Mouse (Mus musculus) forebrain, embryonic 14.5 days (tissue): ENCODE measurements around the gene Ucp2. TPM values are rescaled to one million over a fixed set of nuclear protein-coding genes. Genes with fewer than 3 reads are reported as not detected.

ENCODE experiments used
- ATAC-seq: fragments of 200-750 bp; cut with Nextera tagmentation; 2 replicates; pipeline ENCODE4 v1.8.0; 2017; ENCODE audit warnings: mild to moderate bottlenecking, moderate library complexity
- DNase-seq: peaks from one replicate; pipeline ENCODE4 v3.0.0-alpha.2; 2015; ENCODE audit warnings: low spot score
- H3K27ac ChIP-seq: fragments of 300-500 bp; sonication (generic); 2 replicates; pipeline ENCODE4 v1.5.1; 2014; ENCODE audit warnings: low read depth, mild to moderate bottlenecking, control low read depth, low read length, moderate library complexity
- H3K27me3 ChIP-seq: fragments of 300-500 bp; sonication (generic); replicated peaks from 2 replicates; pipeline ENCODE4 v1.6.1; 2014; ENCODE audit warnings: low read length, control low read depth, mixed read lengths; ENCODE audit not compliant: control insufficient read depth, insufficient read depth
- H3K36me3 ChIP-seq: fragments of 300-500 bp; sonication (generic); 2 replicates; pipeline ENCODE4 v1.6.1; 2014; ENCODE audit warnings: low read length, control low read depth; ENCODE audit not compliant: control insufficient read depth, insufficient read depth
- H3K4me1 ChIP-seq: fragments of 300-500 bp; sonication (generic); 2 replicates; pipeline ENCODE4 v1.6.1; 2014; ENCODE audit warnings: antibody characterized with exemption, low read length, control low read depth; ENCODE audit not compliant: control insufficient read depth, insufficient read depth
- H3K4me2 ChIP-seq: fragments of 300-500 bp; sonication (generic); 2 replicates; pipeline ENCODE4 v1.6.1; 2014; ENCODE audit warnings: mild to moderate bottlenecking, control low read depth, low read length
- H3K4me3 ChIP-seq: fragments of 300-500 bp; sonication (generic); 2 replicates; pipeline ENCODE4 v1.5.1; 2014; ENCODE audit warnings: low read depth, low read length, control low read depth
- H3K9ac ChIP-seq: fragments of 300-500 bp; sonication (generic); 2 replicates; pipeline ENCODE4 v1.6.1; 2014; ENCODE audit warnings: mild to moderate bottlenecking, low read length, control low read depth, moderate library complexity
- H3K9me3 ChIP-seq: fragments of 300-500 bp; sonication (generic); replicated peaks from 2 replicates; pipeline ENCODE4 v1.6.1; 2016; ENCODE audit warnings: low read length, control low read depth, mixed read lengths; ENCODE audit not compliant: control insufficient read depth
- WGBS: fragments of 180-500 bp; shearing (Covaris S2); extraction: QIAGEN DNeasy Blood & Tissue Kit; methylation state at CpG from one replicate; pipeline ENCODE4 v1.1.7; 2014; 5-methylcytosine and 5-hydroxymethylcytosine counted together
- polyA plus RNA-seq: library from polyadenylated mRNA; unstranded; fragments of >200 nt; fragmentation: Nextera tagmentation; extraction: Ambion mirVana; gene quantifications from 2 replicates; pipeline ENCODE4 v1.2.1, GENCODE M21; 2014

Gene Ucp2
- 42.5 and 55.0 TPM in 2 replicates for polyA plus RNA-seq

- H3K36me3 ChIP-seq: no peaks in the 10 kb centered on the region
- H3K9ac ChIP-seq: peak within 1 kb of the TSS; percentile 51
- H3K9me3 ChIP-seq: no peaks in the 10 kb centered on the region
- no peaks in the 10 kb centered on the region for H3K27me3 ChIP-seq
- DNase-seq: peak; percentile 60
- peak; percentile 35; the same call in 1 of the 2 replicates for ATAC-seq
- peaks cover 23% of the 10 kb centered on the region; the same call in 1 of the 2 replicates for H3K4me1 ChIP-seq
- peak within 1 kb of the TSS; percentile 69 for H3K4me2 ChIP-seq
- H3K4me3 ChIP-seq: peak within 1 kb of the TSS; percentile 32
- WGBS: 1% methylated on average over 27 of the region's 27 CpGs
- H3K27ac ChIP-seq: no peak within 1 kb of the TSS
Measured at GRCm38 (mm10) chr7:100493117-100493483, at the start of gene Ucp2. Gene Ucp2, plus strand, starts transcription at chr7:100493337.

GRCm38 (mm10) chr7:100443728-100444127 is 49.4 kb upstream of the Ucp2 start:
- Histone ChIP-seq H3K4me2 (no peak overlapping the region), H3K4me1 (no peaks in the 10 kb centered on the region), H3K4me3 (no peak overlapping the region), H3K9me3 (no peaks in the 10 kb centered on the region), H3K36me3 (peaks cover 89% of the 10 kb centered on the region), H3K27me3 (no peaks in the 10 kb centered on the region), H3K27ac (no peak overlapping the region), H3K9ac (no peak overlapping the region)
- ATAC-seq: no peak
- WGBS: 91% methylated on average over 4 of the region's 4 CpGs
- no peak for DNase-seq

- ATAC-seq: no peak
- no peaks in the 10 kb centered on the region for H3K27me3 ChIP-seq
- no peak overlapping the region for H3K27ac ChIP-seq
- H3K36me3 ChIP-seq: peaks cover 91% of the 10 kb centered on the region
- H3K4me3 ChIP-seq: no peak overlapping the region
- H3K9ac ChIP-seq: no peak overlapping the region
- DNase-seq: no peak
- no peaks in the 10 kb centered on the region for H3K4me1 ChIP-seq
- 95% methylated on average over 5 of the region's 5 CpGs for WGBS
- no peaks in the 10 kb centered on the region for H3K9me3 ChIP-seq
- H3K4me2 ChIP-seq: no peak overlapping the region
Measured at GRCm38 (mm10) chr7:100446271-100446670, 46.9 kb upstream of the Ucp2 start.

- Histone ChIP-seq H3K27me3 (no peaks in the 10 kb centered on the region), H3K9me3 (no peaks in the 10 kb centered on the region), H3K4me1 (no peaks in the 10 kb centered on the region), H3K27ac (no peak overlapping the region), H3K4me3 (no peak overlapping the region), H3K9ac (no peak overlapping the region), H3K4me2 (no peak overlapping the region), H3K36me3 (peaks cover 92% of the 10 kb centered on the region)
- WGBS: 96% methylated on average over 12 of the region's 12 CpGs
- DNase-seq (no peak), ATAC-seq (no peak)
Measured at GRCm38 (mm10) chr7:100448530-100448929, 44.6 kb upstream of the Ucp2 start.

GRCm38 (mm10) chr7:100448985-100449384 is 44.2 kb upstream of the Ucp2 start:
- H3K4me3 ChIP-seq: no peak overlapping the region
- H3K27me3 ChIP-seq: no peaks in the 10 kb centered on the region
- ATAC-seq (no peak), DNase-seq (no peak)
- H3K36me3 ChIP-seq: peaks cover 92% of the 10 kb centered on the region
- no peak overlapping the region for H3K9ac ChIP-seq
- no peak overlapping the region for H3K4me2 ChIP-seq
- H3K27ac ChIP-seq: no peak overlapping the region
- H3K4me1 ChIP-seq: no peaks in the 10 kb centered on the region
- WGBS: 94% methylated on average over 3 of the region's 3 CpGs
- no peaks in the 10 kb centered on the region for H3K9me3 ChIP-seq

- Histone ChIP-seq H3K9me3 (no peaks in the 10 kb centered on the region), H3K9ac (no peak overlapping the region), H3K4me2 (no peak overlapping the region), H3K4me1 (no peaks in the 10 kb centered on the region), H3K4me3 (no peak overlapping the region), H3K27me3 (no peaks in the 10 kb centered on the region), H3K36me3 (peaks cover 82% of the 10 kb centered on the region), H3K27ac (no peak overlapping the region)
- DNase-seq (no peak), ATAC-seq (no peak)
- WGBS: 57% methylated on average over 1 of the region's 1 CpGs
Measured at GRCm38 (mm10) chr7:100458153-100458552, 35.0 kb upstream of the Ucp2 start.

- no peak for ATAC-seq
- Histone ChIP-seq H3K4me3 (no peak overlapping the region), H3K4me1 (no peaks in the 10 kb centered on the region), H3K4me2 (no peak overlapping the region), H3K27ac (no peak overlapping the region), H3K9ac (no peak overlapping the region), H3K27me3 (no peaks in the 10 kb centered on the region), H3K9me3 (no peaks in the 10 kb centered on the region), H3K36me3 (peaks cover 76% of the 10 kb centered on the region)
- DNase-seq: no peak
- 97% methylated on average over 3 of the region's 3 CpGs for WGBS
Measured at GRCm38 (mm10) chr7:100459862-100460261, 33.3 kb upstream of the Ucp2 start.

- no peak overlapping the region for H3K27ac ChIP-seq
- H3K4me3 ChIP-seq: no peak overlapping the region
- no peak for ATAC-seq
- H3K27me3 ChIP-seq: no peaks in the 10 kb centered on the region
- no peaks in the 10 kb centered on the region for H3K9me3 ChIP-seq
- no peak overlapping the region for H3K9ac ChIP-seq
- no peak for DNase-seq
- 84% methylated on average over 6 of the region's 6 CpGs for WGBS
- peaks cover 70% of the 10 kb centered on the region for H3K36me3 ChIP-seq
- no peak overlapping the region for H3K4me2 ChIP-seq
- H3K4me1 ChIP-seq: no peaks in the 10 kb centered on the region
Measured at GRCm38 (mm10) chr7:100461621-100462151, 31.5 kb upstream of the Ucp2 start.

- no peak overlapping the region for H3K4me2 ChIP-seq
- H3K4me1 ChIP-seq: no peaks in the 10 kb centered on the region
- no peak overlapping the region for H3K27ac ChIP-seq
- H3K27me3 ChIP-seq: no peaks in the 10 kb centered on the region
- H3K9ac ChIP-seq: no peak overlapping the region
- WGBS: 91% methylated on average over 9 of the region's 9 CpGs
- ATAC-seq (no peak), DNase-seq (no peak)
- peaks cover 57% of the 10 kb centered on the region for H3K36me3 ChIP-seq
- no peak overlapping the region for H3K4me3 ChIP-seq
- no peaks in the 10 kb centered on the region for H3K9me3 ChIP-seq
Measured at GRCm38 (mm10) chr7:100463194-100463593, 29.9 kb upstream of the Ucp2 start.
